Mouse (Mus musculus) mouse trophoblast stem cell (cell line): ENCODE measurements around the gene Krtap4-8.
"Not testable (repeated sequence)": the region's sequence is repeated elsewhere in the genome, so short reads cannot be mapped to it uniquely, and the experiment has no call there.

ENCODE experiments used
- in situ Hi-C, 2 experiments: fragments of 300-500 bp; cut with MseI, MboI; formaldehyde crosslinking; loops; 2 replicates in 1 of 2; 3 replicates in 1 of 2; pipeline ENCODE4 v1.15.1; 2025

Gene Krtap4-8

DNA sequence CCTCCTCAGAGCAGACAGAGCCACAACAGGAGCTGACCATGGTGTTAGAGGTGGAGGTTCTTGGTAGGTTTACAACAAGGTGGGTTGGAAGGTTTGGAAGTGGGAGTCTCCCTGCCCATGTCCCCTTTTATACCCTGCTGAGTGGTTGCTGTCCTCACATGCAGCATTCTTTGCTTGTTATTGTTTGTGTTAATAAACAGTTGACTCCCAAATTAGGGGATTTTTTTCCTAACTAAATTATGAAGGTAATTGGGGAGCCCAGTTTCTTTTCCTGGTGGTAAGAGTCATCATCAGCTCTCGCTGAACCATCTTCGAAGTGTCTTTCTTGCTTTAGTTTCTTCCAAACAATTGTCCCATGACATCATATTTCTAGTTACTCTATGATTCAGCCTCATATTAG, at the start of gene Krtap4-8:
TSS of gene Krtap4-8 (minus strand) at position 101 of the 400 bp plus-strand sequence.
- in situ Hi-C loops = no loop called here

DNA sequence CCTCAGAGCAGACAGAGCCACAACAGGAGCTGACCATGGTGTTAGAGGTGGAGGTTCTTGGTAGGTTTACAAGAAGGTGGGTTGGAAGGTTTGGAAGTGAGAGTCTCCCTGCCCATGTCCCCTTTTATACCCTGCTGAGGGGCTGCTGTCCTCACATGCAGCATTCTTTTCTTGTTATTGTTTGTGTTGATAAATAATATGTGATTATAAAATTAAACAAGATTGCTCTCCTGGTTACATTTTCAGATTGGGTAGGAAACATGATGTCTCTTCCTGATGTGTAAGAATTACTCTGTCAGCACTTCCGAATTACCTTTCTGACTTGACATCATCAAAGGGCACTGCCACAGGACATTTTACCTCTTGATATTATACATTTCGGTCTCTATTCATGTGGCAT, 35.1 kb upstream of the Krtap4-8 start, which contains the start of gene Gm11564:
TSS of gene Gm11564 (minus strand) at position 101 of the 400 bp plus-strand sequence.
- in situ Hi-C loops = not testable (repeated sequence)

DNA sequence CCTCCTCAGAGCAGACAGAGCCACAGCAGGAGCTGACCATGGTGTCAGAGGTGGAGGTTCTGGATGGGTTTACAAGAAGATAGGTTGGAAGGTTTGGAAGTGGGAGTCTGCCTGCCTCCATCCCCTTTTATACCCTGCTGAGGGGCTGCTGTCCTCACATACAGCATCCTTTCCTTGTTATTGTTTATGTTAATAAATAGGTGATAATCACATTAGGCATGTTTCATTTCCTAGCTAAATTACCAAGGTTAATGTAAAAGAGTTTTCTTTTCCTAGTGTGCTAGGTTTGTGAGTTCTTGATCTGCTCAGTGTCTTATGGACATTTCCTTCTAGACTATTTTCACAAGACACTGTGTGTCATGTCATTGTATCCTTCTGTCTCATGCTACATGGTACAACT, 29.3 kb upstream of the Krtap4-8 start, which contains the start of gene Krtap4-13:
TSS of gene Krtap4-13 (minus strand) at position 101 of the 400 bp plus-strand sequence.
- in situ Hi-C loops = not testable (repeated sequence)

DNA sequence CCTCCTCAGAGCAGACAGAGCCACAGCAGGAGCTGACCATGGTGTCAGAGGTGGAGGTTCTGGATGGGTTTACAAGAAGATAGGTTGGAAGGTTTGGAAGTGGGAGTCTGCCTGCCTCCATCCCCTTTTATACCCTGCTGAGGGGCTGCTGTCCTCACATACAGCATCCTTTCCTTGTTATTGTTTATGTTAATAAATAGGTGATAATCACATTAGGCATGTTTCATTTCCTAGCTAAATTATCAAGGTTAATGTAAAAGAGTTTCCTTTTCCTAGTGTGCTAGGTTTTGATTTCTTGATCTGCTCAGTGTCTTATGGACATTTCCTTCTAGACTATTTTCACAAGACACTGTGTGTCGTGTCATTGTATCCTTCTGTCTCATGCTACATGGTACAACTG, 23.8 kb upstream of the Krtap4-8 start, which contains the start of gene Gm11554:
TSS of gene Gm11554 (minus strand) at position 101 of the 400 bp plus-strand sequence.
- in situ Hi-C loops = not testable (repeated sequence)

DNA sequence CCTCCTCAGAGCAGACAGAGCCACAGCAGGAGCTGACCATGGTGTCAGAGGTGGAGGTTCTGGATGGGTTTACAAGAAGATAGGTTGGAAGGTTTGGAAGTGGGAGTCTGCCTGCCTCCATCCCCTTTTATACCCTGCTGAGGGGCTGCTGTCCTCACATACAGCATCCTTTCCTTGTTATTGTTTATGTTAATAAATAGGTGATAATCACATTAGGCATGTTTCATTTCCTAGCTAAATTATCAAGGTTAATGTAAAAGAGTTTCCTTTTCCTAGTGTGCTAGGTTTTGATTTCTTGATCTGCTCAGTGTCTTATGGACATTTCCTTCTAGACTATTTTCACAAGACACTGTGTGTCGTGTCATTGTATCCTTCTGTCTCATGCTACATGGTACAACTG, 18.3 kb upstream of the Krtap4-8 start, which contains the start of gene Gm11569:
TSS of gene Gm11569 (minus strand) at position 101 of the 400 bp plus-strand sequence.
- in situ Hi-C loops = loop anchor here in 1 of 2 experiments (10.0 kb wide), 1 partner anchor 46 kb away; no protein-coding TSS in a partner anchor

DNA sequence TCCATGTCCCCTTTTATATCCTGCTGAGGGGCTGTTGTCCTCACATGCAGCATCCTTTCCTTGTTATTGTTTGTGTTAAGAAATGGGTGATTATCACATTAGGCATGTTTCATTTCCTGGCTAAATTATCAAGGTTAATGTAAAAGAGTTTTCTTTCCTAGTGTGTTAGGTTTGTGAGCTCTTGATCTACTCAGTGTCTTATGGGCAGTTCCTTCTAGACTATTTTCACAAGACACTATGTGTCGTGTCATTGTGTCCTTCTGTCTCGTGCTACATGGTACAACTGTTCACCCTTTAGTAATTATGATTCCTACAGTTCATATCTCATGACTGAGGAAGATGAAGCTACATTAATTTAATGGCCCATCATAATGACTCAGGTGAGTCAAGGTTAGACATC, 12.9 kb upstream of the Krtap4-8 start, which contains the start of gene Gm11596:
TSS of gene Gm11596 (minus strand) at position 101 of the 400 bp plus-strand sequence.
- in situ Hi-C loops = loop anchor here in 1 of 2 experiments (10.0 kb wide), 1 partner anchor 51 kb away; no protein-coding TSS in a partner anchor

DNA sequence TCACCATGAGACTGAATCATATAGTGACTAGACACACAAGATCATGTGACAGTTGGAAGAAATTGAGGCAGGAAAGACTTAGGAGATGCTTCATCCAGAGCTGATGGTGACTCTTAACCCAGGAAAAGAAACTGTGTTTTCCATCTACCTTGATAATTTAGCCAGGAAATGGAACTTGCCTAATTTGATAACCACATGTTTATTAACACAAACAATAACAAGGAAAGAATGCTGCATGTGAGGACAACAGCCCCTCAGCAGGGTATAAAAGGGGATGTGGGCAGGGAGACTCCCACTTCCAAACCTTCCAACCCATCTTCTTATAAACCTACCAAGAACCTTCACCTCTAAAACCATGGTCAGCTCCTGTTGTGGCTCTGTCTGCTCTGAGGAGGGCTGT, 4.4 kb upstream of the Krtap4-8 start, which contains the start of gene Krtap4-9:
TSS of gene Krtap4-9 (plus strand) at position 301 of the 400 bp plus-strand sequence.
- in situ Hi-C loops = not testable (repeated sequence)

DNA sequence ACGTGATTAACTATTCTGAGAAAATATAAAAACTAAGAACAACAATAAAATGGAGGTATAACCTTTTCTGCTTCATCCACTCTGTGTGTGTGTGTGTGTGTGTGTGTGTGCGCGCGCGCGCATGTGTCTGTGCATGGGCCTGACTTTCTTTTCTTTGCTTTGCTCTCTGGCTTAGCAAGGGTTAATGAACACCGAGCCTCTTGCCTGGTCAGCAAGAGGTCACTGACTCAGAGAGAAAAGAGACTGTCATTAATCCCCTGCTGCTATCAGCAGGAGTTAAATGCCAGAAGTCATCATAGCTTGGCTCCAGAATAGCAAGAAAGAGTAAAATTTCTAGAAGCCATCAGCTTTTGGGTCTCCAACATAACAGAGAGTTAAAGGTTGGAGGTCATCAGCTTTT, 2.1 kb downstream of the Krtap4-8 start:
- in situ Hi-C loops = loop anchor here in 1 of 2 experiments (10.0 kb wide), 1 partner anchor 76 kb away; the partner anchor contains the start of genes Gm11568 and Krtap4-16

DNA sequence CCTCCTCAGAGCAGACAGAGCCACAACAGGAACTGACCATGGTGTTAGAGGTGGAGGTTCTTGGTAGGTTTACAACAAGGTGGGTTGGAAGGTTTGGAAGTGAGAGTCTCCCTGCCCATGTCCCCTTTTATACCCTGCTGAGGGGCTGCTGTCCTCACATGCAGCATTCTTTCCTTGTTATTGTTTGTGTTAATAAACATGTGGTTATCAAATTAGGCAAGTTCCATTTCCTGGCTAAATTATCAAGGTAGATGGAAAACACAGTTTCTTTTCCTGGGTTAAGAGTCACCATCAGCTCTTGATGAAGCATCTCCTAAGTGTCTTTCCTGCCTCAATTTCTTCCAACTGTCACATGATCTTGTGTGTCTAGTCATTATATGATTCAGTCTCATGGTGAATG, 7.7 kb downstream of the Krtap4-8 start, which contains the start of gene Gm11595:
TSS of gene Gm11595 (minus strand) at position 101 of the 400 bp plus-strand sequence.
- in situ Hi-C loops = loop anchor here in 1 of 2 experiments (10.0 kb wide), 1 partner anchor 82 kb away; the partner anchor contains the start of genes Gm11568 and Krtap4-16

DNA sequence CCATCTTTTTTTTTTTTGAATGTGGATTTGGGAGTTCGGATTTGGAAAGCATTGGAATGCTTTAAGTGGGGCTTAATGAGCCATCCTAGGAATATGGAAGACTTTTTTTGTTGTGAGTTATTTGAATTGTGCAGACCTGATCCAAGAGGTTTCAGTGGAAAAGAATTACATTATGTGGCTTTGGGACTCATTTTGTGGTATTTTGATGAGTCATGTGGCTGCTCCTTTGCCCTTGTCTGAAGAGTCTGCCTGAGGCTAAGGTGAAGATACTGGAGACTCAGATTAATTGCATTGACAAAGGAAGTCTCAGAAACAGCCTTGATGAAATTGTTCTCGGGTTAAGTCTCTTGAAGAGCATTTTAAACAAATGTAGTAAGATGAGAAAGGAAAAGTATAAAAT, 12.1 kb downstream of the Krtap4-8 start:
- in situ Hi-C loops = no loop called here

DNA sequence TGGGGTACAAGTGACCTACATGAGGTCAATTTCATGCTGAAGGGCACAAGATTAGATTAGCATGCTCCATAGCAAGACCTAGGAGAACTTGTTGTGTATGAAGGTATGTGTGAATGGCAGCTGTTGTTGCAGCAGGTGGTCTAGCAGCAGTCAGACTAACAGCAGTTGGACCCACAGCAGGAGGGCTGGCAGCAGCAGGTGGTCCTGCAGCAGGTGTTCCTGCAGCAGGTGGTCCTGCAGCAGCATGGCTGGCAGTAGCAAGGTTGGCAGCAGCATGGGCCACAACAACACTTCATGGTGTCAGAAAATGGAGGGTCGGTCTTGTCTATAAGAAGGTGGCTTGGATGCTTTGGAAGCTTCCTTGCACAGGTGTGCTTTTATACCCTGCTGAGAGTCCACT, 21.6 kb downstream of the Krtap4-8 start:
- in situ Hi-C loops = no loop called here

DNA sequence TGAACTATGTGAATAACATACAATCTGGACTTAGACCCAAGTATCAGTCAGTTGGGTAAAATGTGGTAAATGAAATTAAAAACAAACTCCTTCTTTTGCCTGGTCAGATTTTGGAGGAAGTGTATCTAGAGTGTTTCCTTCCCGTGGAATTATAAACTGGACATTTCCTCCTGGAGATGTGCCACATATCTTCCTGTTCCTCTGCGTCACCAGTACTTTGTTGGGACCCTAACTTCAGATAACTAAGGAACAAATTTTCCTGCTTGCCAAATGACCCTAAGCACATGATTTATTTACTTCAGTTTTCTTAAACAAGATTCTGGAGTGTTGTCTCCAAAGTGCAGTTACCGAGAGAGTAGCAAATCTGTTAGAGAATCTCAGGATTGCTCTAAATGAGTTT, 36.5 kb downstream of the Krtap4-8 start:
- in situ Hi-C loops = no loop called here

DNA sequence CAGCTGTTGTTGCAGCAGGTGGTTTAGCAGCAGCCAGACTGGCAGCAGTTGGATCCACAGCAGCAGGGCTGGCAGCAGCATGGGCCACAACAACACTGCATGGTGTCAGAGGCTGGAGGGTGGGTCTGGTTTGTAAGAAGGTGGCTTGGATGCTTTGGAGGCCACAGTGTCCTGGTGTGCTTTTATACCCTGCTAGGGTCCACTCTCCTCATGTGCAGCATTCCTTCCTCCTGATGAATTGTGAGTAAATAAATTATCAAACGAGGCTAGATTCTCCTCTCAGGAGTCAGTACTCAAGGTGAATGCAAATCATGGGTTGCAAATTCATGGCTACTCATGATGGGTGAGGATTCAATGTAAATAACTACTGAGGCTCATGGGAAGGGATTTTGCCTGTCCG, 46.3 kb downstream of the Krtap4-8 start, which contains the start of gene Gm14180:
TSS of gene Gm14180 (minus strand) at position 101 of the 400 bp plus-strand sequence.
- in situ Hi-C loops = no loop called here
